Mouse (Mus musculus) right cerebral cortex, adult 2 months (tissue): ENCODE results near the gene E330021D16Rik.

Source experiments
- DNase-seq, 2 experiments: peaks; one replicate each; pipeline ENCODE4 v3.0.0; 2021 to 2022; ENCODE audit warnings: low spot score in 2 of 2

The E330021D16Rik gene

GRCm38 (mm10) chr6:136421059-136421458 lies 5.7 kb upstream of the E330021D16Rik start:
- no peak for DNase-seq

DNA sequence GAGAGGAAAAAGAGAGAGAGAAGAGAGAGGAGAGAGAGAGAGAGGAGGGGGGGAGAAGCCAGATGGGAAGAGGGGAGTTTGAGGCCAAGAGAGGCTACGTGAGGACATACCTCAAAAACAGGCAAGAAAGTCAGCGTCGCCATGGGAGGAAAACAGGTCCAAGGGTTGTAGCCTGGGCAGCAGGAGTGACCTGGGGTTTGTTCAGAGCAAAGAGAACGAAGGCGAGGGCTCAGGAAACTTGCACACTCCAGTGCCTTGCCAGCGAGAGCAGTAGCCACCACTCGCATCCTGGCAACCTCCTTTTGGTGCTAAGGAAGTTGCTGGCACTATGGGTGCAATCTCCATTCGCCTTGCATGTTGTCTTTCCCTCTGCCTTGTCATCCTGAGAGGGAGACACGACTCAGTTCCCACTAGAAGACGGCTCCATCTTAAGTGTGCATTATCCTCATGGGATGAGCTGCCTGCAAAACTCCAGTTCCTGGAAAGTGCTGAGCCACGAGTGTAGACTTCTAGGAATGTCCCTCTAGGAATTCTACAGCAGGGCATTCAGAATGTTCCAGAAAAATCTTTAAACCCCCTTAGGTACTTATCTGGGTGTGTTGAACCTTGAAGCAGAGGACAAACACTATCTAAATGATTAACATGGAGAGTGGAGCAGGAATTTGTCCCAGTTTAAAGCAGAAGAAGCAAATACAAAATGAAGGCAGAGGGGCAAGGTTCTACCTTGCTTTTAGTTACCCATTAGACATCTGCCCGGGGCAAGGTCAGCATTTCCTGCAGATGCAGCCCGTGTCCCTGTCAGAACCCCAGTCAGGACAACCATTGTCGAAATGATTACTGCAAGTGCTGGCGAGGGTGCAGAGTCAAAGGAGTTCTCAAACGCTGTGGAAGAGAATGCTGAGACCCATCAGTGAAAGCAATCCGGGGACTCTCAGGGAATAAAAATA lies 3.8 kb upstream of the E330021D16Rik start:
- no peak for DNase-seq

GRCm38 (mm10) chr6:136418333-136418848 lies 3.0 kb upstream of the E330021D16Rik start:
- DNase-seq: no peak

GRCm38 (mm10) chr6:136417864-136418263 lies 2.5 kb upstream of the E330021D16Rik start:
- DNase-seq: no peak

DNA sequence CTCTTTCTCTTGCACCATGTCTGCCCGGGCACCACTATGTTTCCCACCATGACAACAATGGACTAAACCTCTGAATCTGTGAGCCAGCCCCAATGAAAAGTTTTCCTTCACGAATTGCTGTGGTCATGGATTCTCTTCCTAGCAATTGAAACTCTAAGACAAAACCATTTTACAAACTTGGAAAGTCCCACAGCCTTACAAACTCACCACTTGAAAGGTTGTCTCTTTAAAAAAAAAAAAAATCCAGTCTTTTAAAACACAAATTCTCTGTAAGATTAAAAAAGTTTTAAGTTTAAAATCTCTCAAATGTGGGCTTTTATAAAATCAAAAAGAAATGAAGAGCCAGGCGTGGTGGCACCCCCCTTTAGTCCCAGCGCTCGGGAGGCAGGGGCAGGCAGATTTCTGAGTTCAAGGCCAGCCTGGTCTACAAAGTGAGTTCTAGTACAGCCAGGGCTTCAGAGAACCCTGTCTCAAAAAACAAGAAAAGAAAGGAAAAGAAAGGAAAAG lies 1.5 kb downstream of the E330021D16Rik start:
- DNase-seq: no peak

- no peak for DNase-seq
Observed at GRCm38 (mm10) chr6:136407608-136408192, 7.7 kb downstream of the E330021D16Rik start.

- no peak for DNase-seq
Observed at GRCm38 (mm10) chr6:136396860-136397259, 18.5 kb downstream of the E330021D16Rik start.

DNA sequence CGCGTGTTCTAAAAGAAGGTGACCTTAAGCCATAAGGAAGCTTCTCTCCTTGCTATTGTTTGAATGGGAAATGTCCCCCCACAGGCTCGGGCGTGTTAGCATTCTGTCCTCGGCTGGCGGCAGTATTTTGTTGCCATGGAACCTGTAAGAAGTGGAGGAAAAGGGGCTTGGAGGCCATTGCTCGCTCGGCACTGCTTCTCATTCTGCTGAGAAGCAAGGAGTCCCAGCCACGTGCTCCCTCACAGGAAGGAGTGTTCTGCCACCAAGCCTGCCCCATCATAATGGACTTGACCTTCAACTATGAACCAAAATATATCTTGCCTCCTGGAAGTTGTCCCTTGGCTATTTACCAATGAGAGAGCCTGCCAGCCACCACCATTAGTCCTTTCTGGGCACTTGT lies 25.1 kb downstream of the E330021D16Rik start:
- no peak for DNase-seq

DNA sequence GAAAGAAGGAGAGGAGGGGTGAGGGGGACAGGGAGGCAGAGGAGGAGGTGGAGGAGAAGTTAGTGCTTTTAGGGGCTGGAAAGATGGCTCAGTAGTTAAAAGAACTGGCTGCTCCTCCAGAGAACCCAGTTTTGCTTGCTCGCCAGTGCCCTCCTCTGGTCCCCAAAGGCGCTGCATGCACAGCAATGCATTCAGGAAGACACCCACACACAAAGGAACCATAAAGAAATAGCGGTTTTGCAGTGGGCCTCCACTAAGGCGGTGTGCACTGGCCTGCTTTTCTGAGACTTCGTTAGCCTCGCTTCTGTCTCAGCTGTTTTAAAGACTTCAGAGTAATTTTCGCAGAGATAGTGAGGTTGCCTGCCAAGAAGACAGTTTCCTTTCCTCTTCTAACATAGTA lies 30.1 kb downstream of the E330021D16Rik start:
- DNase-seq: peak; percentile 55 to 66

DNA sequence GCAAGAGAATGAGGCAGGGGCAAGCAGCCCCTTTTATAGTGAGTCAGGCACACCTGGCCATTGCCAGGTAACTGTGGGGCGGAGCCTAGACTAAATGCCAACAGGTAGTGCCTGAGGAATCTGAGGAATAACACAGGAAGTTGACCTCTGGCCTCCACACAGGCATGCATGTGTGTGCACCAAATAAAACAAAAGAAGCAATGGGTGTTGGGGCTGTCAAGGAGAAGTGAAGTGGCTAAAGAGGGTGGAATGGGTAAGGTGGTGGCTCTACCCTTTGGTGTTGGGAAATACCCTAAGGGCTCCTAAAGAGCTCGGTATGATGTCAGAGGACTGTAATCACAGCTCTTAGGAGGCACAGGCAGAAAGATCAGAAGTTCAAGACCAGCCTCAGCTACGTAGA lies 32.2 kb downstream of the E330021D16Rik start:
- no peak for DNase-seq

DNA sequence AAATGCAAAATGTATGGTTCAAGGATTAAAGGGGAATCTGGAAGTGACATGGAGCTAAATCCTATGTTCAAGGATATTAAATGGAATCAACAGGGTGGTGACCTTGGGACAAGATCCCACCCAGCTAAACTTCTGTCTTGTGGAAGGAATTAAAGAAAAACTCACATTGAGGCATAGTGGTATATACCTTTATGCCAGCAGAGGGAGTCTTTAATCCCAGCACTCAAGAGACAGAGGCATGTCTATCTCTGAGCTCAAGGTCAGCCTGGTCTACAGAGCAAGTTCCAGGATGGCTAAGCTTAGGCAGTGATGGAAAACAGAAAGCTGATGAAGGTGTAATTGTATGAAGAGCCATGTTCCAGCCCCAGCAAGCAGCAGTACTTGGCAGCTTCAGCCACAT lies 39.3 kb downstream of the E330021D16Rik start:
- DNase-seq: no peak

GRCm38 (mm10) chr6:136364430-136365098 lies 50.8 kb downstream of the E330021D16Rik start:
- peak; percentile 44 to 51 for DNase-seq

GRCm38 (mm10) chr6:136364008-136364407 lies 51.4 kb downstream of the E330021D16Rik start:
- DNase-seq: peak in 1 of 2 experiments; percentile 41

DNA sequence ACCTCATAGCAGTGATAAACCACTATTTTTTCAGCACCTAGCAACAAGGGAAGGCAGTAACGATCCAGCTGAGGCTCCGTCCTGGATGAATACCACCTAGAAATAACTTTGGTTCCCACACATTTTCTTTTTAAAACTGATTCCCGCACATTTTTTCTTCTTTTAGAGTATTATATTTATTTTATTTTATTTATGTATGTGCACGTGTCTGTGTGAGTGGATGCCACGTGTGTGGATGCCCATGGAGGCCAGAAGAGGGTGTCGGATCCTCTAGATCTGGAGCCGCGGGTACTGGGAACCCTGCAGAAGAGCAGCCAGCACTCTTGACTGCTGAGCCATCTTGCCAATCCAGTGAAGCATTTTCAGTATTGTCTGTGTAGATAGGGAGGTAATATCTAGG lies 52.1 kb downstream of the E330021D16Rik start:
- DNase-seq: no peak

DNA sequence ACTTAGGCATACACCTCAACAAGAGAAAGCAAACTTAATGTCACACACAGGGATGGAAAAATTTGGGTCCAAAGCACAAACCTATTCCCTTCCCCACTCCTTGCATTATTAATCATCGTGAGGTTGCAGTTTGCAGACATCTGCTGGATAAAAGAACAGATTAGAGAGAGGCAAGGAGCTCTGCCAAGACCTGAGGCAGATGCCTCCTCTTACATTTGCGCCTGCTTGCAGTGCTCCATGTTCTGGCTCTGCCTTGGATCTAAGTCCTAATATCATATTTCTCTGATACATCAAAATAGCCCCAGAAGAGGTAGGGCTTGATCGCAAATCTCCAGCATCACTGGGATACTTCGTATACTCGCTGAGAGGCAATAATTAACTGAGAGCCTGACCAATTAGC lies 56.9 kb downstream of the E330021D16Rik start:
- no peak for DNase-seq

DNA sequence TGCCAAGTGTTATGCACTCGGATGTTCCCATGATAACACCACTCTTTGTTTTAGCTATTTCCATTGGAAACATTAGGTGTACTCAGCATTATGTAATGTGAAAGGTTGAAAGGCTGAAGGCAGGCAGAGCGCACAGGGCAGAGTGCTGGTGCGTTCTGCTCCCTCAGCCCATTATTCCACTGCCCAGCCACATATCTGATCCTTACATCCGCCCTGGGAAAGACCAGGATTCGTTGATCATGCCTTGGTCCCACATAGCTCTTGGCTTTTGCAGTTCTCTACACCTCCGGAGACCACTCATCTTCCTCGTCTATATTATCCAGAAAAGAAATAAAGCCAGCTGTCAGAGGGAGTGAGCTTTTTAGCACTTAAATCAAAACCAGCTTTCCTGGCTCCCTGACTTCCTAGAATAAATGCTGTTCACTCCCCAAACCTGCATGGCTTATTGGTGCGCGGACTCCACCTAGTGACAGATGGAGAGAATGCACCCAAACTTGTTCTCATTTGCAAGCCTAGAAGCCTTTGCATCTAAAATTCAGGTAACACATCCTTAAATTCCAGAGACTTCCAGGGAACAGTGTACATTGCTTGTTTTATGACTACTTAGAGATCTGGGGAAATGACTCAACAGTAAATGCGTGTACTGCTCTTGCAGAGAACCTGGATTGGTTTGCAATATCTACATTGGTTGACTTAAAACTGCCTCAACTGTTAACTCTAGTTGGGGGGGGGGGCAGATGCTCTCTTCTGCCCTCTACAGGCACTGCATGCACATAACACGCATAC lies 61.8 kb downstream of the E330021D16Rik start:
- DNase-seq: peak; percentile 94 to 98
